Mouse (Mus musculus): ENCODE results near the gene Bola3.
"Not testable (repeated sequence)": the region's sequence is repeated elsewhere in the genome, so short reads cannot be mapped to it uniquely, and the experiment has no call there.

Bola3 gene

DNA sequence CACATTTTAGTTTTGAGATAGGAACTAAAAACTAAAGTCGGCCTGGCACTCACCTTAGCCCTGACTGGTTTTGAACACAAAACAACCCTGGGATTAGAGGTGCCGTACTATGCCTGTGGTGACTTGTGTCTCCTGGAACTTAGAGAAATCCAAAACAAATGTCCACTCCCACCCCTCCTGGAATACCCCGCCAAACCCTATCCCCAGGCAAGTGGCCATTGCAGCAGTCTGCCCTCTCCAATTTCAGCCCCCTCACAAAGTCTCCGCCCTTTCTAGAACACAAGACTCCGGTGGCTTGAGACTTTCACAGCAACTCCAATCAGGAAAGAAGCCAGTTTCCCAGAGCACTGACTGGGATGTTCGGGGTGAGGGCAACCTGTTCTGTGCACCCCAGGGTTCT is at the start of gene Bola3:
TSS of gene Bola3 (plus strand) at position 275 of the 400 bp plus-strand sequence.
- DNase-seq: no peak

DNA sequence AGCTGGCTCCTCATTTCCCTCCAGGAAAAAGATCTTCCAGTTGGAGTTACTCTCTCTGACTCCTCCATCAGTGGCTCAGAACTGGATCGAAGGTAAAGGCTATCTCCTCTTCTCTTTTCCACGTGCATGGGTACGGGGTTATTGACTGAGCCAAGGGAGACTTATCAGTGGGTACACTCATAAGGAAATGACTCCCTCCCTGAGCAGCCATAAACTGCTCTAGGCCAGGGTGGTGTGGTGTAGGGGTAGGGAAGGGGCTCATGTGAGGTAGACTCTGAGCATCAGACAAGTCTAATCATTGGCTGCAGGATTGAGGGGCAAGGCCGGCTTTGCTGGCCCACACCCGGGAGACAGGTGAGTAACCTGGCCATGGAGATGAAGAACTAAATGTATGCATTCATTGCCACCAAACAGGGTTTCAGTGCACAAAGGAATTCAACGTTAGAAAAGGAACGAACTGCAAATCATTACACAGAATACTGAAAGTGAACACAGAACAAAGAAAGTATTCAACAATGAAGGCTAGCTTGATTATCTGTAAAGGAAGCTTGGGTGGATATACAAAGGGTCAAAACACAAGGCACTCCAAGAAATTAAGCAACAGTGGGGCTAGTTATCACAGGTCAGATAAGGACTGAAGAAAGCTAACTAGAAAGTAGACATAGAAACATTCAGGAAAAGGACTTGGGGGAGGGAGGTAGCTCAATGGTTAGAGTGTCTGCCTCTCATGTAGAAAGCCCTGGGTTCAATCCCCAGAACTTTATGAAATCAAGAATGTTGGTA is 48.3 kb upstream of the Bola3 start:
- DNase-seq: no peak

DNA sequence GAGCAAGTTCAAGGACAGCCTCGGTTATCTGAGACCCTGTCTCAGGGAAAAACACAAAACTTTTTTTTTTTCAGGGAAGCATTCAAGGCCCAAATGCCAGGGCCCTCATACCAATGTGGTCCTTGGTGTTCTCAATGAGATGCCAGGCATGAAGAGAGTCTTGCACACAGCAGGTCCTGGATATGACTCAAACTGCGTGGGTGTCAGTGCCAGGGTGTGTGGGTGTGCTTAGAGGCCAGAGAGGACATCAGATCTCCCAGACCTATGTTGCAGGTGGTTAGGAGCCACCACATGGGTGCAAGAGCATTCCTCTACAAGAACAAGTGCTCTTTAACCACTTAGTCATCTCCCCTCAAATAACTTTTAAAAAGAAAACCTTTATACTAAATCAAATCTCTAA is 47.7 kb upstream of the Bola3 start:
- no peak for DNase-seq

DNA sequence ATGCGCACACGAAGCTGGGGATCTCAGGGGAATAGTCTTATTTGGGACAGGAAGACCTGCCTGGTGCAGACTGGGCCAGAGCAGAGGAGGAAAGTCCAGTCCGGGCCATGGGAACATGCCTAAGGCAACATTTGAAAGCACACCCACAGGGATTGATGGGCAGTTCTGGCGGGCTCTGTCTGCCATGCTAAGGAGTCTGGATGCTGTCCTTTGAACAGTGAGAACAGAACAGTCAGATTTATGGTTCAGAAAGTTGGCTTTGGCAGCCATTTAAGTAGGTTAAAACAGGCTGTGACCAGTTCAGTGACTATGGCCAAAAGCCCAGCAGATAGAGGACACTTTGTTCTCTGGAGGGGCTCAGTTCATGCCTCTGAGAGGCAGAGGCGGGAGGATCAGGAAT is 46.7 kb upstream of the Bola3 start:
- peak in 1 of 2 experiments; percentile 10 for DNase-seq

DNA sequence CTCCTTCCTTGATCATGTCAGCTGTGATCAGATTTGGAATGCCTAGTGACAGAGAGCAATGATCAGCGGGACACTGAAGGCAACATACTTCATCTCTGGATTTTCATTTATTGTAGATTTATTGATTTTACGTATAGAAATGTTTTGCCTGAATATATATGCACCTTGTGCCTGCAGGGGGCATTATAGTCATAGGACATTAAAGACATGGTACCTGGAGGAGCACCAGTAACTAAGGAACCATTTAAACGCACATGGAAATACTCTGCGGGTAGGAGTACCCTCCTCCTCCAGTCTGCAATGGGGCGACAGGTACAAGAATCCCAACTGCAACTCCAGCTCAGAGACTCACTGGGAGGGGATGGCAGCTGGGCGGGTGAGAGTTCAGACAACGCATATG is 39.9 kb upstream of the Bola3 start:
- DNase-seq: no peak

DNA sequence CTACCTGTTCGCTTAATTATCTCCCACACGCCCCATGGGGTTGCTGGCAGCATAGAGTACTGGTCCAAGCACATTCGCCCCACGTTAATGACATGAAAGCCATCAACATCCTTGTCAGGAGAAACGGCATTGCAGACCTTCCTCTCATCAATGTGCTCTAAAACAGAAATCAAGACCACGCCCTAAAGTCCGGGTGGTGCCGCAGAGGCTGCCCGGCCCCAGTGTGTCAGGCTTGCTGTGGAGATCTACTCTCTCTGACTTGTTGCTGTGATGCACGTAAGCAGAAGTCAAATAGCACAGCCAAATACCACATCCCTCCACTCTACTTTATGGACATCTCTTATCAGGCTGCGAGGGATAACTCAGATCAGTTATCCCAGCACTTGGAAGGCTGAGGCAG is 37.7 kb upstream of the Bola3 start:
- DNase-seq: no peak

DNA sequence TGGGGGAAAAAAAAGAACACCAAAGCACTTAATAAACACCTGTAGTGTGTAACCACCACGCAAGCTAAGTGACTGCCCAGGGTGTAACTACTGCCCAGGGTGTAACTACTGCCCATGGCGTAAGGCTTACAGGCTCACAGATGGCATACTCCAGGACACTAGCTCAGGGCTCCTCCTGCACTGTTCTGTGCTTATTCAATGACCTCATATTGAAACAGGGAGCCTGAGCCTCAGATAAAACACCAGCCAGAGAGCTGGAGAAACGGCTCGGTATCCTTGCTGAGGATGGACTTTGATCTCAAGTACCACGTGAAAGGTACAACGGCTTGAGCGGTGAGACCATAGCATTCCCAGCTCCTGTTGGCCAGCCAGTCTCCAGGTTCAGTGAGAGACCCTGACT is 36.9 kb upstream of the Bola3 start:
- no peak for DNase-seq

DNA sequence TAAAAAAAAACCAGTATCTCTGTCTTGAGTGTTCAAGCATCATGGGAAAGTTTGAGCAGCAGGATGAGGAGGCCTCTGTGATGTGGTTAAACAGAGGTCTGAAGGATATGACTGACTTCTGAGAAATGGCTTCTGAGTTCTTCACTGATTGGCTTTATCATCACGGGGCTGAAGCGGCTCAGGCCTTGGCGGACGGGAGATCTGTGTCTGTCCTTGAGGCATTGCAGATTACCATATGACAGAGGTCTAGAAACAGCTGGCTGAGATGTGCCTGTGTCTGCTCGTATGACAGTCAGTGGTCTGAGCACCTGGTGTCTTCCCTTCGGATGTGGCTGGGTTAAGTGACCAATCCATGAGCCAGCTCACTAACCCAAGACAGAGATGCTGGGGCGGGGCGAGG is 36.4 kb upstream of the Bola3 start:
- DNase-seq: no peak

DNA sequence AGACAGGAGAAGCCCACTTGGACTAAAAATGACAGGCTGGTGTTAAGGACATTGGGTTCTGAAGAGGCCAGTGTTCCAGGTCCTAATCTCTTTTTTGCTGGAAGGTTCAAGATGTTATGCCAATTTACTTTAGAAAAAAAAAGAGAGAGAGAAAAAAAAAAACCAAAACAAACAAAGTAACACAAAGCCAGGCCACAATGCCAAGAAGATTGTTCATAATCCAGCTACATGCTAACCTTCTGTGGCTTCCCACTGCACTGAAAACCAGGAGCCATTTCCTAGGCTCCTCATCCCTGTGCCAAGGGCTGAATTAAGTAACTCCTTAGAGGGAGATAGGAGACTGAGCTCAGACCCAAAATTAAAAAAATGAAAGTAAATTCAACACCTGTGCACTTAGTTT is 33.7 kb upstream of the Bola3 start:
- no peak for DNase-seq

DNA sequence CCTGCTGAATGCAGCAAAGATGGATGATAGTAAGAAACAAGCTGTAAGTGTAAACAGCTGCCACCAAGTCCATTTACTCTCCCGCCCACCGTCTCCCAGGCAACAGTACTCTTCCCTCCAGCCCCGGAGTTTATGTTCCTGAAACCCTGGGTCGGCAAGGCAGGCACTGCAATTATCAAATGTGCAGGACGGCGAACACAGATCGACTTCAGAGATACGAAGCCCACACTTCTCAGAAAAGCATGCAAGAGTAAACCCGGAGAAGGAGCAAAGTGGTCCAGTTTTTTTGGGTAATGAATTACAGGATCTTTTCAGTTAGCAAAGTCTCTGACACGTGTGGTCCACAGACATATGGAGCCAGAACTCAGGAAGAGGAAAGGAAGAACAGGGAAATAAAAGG is 32.9 kb upstream of the Bola3 start:
- no peak for DNase-seq

DNA sequence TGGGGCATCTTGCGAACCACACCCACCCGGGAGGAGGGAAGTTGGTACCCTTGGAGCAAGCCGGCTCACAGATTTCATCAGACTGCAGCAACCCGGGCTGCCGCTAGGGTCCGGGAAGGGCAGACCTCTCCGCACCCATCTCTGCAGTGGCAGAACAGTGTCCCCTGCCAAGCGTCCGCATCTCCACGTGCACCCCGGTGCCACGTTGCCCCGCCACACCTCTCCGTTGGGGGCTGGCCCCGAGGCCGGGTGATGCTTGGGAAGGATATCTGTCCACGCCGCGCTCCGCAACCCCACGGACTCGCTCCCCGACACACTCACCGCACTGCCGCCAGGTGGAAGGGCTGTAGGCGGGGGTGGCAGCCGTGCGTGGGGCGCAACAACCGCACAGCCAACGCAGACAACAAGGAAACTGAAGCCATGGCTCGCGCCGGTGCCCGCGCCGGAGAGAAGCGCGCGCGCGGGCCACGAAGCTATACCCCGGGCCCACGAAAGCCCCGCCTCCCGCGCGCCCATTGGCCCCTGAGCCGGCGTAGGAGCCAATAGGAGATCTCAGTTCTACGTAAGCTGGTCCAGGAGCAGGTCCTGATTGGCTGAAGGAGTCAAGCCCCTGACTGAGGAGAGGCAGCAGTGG is 31.7 kb upstream of the Bola3 start:
- peak; percentile 93 to 96 for DNase-seq

DNA sequence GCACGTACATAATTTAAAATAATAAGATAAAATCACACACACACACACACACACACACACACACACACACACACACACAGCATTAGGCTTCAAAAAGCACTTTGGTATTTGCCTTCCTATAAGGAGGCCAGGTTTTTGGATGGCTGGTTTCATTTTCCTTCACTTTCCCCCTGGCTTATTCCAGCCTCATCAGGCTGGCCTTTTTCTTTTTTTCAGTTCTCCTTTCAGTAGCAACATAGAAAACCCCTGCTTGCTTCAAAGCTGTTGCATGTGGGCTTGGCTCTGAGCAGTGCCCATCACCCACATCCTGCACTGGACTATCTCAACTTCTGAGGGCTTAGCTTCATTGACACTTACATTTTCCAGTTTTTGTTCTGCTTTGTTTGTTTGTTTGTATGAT is 27.0 kb upstream of the Bola3 start:
- DNase-seq: no peak

DNA sequence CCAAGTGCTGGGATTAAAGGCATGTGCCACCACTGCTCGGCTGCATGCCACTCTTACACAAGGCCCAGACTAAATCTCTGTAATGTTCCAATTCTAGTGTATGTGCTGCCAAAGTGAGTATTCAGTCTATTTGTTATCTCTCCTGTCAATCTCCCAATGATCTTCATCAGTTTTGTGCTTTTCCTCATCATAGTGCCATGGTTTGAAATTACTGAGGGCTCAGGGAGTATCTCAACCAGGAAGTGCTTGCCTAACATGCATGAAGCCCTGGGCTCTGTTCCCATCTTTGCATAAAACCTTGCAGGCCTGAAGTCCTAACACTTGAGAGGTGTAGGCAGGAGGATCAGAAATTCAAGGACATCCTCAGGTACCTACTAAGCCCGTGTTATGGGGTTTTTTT is 26.2 kb upstream of the Bola3 start:
- DNase-seq: no peak

DNA sequence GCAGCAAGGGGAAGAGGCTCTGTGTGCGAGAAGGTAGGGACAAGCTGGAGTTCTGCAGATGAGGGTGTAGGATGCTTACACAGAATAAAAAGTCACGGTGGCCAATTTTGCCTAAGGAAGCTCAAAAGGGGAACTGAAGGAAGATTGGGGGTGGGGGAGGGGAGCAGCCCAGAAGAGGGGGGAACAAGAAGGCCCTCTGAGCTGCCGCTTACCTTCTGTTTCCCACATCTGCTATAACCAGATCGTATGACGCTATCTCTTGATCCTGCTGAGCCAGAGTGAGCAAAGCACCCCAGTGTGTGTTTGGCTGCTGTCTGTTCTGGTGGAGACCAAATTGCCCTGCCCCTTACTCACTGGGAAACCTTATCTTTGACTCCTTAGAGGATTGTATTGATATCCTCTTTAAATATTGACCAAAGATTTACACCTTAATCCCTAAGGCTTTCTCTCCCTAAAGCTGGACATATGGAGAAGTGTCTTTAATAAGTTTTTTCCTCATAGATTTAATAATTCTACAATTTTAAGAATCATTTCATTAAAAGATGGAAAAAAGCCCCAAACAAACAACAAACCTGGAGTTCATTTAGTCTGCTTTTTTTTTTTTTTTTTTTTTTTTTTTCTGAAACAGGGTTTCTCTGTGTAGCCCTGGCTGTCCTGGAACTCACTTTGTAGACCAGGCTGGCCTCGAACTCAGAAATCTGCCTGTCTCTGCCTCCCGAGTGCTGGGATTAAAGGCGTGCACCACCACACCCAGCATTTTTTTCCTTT is 25.1 kb upstream of the Bola3 start:
- no peak for DNase-seq

DNA sequence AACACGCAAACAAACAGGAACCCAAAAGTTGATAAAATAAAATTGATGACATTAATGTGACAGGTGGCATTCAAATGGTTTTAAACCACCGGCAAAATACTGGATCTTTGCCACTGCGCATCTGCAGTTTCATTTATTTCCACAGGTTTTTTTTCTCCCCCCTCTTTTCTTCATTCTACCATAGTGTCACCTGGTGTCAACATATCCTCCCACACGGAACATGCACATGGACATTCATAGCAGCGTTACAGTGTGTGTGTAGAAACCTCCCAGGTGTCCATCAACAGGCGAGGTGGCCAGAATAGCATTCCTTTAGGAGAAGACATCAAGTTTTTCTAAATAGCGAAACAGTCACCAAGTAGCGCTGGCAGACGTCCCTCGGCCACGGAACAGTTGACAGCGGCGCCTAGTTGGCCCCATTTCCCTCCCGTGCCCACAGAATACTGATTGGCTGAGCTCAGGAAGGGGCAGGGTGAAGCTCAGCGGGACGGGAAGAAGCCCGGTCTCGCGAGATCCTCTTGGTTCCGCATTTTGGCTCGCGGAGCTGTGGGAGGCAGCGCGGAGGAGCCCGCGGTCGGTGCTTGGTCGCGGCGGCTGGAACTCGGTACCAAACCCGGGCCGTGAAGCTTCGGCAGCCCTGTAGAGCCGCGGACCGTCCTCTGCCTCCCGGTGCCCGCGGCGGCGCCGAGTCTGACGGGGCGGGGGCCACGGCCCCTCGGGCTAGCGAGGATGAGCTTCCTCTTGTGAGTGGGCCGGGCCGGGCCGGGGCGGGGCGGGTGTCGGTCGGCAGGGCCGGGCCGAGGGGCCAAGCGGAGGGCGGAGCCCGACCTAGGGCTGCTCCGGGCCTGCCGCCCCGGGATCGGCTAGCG is 23.2 kb upstream of the Bola3 start, which contains the start of the genes Mthfd2 and Mob1a:
TSS of gene Mthfd2 (minus strand) at position 384 of the 869 bp plus-strand sequence.
TSS of gene Mob1a (plus strand) at position 492 of the 869 bp plus-strand sequence.
- peak; percentile 94 to 96 for DNase-seq

DNA sequence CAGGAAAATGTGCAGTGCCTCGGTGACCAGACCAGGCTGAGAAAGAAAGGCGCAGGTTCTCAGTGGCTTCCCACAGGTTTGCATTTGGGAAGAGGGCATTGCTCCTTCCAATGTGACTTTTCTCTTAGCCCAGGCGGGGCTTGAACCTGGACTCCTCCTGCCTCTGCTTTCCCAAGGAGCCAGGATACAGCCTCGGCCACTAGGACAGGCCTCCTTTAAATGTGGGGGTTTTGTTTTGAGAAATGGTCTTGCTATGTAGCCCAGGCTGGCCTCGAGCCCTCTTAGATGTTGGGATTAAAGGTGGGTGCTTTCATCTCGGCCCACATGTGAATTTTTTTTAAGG is 22.6 kb upstream of the Bola3 start:
- DNase-seq: no peak

DNA sequence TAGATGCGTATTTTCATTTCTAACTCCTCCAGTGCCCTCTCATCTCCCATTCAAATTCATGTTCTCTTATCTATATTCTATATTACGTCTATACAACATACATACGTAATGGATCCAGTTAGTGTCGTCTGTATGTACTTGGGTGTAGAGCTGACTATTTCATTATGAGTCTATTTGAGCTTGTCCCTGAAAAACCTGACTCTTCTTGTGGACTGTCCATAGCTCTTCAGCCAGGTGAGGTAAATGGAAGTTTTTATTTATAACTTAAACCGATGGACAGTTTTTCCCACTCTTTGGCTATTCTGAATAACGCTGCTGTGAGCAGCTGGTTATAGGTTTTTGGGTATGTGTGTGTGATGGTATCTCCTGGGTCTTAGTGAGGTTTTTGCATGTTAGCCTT is 22.2 kb upstream of the Bola3 start:
- DNase-seq: no peak

DNA sequence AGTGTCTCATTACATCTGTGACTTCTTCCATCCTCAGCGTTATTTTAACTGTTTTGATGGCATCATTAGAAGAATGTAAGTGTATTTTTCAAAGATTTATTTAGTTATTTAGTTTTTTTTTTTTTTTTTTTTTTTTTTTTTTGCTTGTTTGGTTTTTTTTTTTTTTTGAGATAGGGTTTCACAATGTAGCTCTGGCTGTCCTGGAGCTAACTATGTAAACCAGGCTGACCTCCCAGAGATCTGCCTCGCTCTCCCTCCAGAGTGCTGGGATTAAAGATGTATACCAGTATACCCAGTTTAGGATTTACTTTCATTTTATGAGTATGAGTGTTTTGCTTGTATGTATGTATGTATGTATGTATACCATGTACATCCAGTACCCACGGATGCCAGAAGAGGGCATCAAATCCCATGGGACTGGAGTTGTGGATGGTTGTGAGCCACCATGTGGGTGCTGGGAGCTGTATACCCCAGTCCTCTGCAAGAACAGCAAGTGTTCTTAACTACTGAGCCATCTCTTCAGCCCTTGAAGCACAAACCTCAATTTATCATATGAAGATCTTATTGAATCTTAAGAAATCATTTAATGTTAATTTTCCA is 21.3 kb upstream of the Bola3 start:
- DNase-seq: no peak

DNA sequence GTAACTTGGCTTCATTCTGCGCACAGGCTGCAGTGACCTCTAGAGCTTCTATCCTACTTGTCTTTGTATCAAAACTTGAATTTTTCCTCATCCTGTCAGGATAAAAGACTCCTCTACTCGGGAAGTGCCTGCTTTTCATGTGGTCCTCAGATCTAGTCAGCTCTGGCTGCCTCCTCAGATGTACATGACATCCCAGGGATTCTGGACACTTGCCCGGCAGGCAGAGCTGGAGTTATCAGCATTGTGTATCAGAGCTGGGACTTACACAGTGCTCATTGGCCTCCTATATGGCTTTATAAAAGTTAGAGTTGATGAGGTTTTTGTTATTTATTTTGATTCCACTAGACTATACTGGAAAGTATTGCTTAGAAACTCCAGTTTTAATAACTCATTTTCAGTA is 7.6 kb upstream of the Bola3 start:
- peak; percentile 70 to 76 for DNase-seq

DNA sequence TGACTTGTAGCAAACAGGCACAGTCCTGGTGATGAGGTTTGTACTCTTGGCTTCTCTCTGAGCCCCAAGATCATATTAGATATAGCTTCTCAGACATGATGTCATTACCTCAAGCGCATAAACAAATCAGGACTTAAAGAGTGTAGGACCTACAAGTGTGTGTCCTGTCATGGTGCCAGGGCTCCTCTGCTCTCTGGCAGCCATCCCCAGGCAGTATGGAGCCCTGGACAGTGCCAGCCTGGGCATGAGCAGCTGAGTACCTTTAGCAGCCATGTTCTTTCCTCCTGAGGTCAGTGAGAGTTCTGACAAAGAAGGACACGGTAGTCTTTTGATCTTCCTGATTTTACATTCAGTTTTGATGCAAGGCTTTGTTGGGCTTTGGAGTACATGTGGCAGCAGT is 6.0 kb upstream of the Bola3 start:
- DNase-seq: peak in 1 of 2 experiments; percentile 44

DNA sequence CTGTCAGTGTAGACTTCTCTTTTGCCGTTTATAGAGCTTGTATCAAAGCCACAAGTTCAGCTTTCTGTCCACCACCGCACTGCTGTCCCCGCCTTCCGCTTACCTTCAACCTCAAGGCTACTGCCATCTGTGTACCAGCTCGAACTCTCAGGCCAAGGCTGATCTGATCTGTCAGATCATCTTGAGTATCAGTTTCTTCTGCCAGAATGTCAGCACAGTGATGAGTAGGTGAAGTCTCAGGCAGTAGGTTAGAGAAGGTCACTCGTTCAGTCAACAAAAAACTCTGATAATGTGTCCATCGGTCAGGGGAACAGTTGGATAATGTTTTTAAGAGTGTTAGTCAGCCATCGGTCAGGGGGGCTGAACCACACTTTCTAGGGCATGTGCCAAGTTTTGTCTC is 3.7 kb upstream of the Bola3 start:
- not testable (repeated sequence) for DNase-seq

DNA sequence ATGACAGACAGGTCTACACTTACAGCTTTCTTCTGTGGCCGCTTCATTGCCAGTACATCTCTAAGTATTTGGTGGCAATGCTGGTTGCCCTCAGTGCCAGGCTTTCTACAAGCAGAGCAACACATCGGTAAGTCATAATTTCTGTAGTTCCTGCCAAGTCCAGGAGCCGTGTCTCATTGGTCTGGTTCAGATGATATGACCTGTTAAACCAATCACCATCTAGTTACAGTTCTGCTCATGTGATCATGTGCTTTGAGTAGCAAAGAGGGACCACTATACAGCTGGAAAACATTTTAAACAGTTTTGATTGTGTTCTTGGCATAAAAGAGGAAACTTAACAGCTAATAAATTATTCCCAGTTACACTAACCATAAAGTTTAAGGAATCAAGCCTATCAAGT is 1.0 kb upstream of the Bola3 start:
- no peak for DNase-seq
